Mouse (Mus musculus): ENCODE data around the gene Gm36079.
"Not testable (repeated sequence)": the region's sequence is repeated elsewhere in the genome, so short reads cannot be mapped to it uniquely, and the experiment has no call there.

The Gm36079 gene

DNA sequence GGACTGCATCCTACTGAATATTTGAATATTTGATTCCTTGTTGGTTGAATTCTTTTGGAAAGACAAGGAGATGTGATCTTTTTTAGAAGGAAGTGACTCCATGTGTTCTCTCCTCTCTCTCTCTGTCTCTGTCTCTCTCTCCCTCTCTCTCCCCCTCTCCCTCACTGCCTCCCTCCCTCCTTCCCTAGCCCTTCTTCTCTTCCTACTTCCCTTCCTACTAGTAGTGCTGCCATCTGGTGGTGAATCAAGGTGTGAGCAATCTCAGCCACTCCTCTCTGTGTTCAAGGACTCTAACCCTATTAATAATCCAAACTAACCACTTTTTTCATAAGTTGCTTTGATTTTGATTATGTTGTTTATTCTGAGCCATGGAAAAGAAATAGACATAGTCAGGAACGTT is 5.3 kb downstream of the Gm36079 start:
- not testable (repeated sequence) for DNase-seq (ENCODE audit: low spot score in 2 of 2)

DNA sequence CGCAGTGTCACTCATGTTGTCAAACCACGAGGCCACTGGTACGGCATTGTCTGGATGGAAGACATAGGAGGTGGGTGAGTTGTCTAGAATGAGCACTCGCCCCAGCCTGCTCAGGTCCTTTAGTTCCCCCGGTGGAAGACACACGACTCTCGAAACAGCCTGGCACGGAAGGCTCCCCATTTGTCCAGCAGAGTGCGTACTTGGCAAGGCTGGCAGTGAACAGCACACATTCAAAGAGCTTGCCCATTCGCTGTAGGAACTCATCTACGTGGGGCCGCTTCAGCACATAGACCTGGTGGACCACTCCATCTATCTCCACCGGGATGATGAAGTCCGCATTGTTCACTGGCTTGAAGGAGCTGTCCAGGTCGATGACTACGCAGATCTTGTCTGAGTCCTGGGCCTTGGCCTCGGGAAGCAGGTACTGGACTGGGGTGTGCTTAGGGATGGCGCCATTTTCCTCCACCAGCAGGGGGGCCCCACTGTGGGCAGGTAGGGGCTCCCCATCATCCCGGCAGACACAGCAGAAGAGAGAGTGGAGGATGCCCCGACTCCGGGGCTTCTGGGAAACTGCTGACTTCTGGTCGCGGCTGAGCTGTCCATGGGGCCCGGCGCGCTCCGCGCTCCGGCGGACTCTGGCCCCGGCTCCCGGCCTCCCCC is 11.3 kb downstream of the Gm36079 start:
- not testable (repeated sequence) for DNase-seq (ENCODE audit: low spot score in 2 of 2)

DNA sequence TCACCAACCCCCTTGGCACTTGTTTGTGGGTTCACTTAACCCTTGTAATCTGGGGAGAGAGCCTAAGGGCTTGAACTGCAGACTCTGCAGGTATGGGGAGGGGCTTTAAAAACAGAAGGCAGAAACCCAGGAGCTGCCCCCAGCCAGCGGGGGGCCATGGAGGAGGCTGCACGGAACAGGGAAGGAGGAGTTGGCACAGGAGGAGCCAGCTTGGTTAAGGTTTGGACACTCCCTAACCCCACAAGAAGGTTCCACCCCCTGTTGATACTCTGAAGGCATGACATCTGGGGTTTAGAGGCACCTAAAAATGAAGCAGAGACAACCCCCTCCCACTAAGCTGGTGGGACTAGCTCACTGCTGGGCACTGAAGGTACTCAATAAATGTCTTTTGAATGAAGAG is 12.8 kb downstream of the Gm36079 start:
- DNase-seq (ENCODE audit: low spot score in 2 of 2), result not testable (repeated sequence)

DNA sequence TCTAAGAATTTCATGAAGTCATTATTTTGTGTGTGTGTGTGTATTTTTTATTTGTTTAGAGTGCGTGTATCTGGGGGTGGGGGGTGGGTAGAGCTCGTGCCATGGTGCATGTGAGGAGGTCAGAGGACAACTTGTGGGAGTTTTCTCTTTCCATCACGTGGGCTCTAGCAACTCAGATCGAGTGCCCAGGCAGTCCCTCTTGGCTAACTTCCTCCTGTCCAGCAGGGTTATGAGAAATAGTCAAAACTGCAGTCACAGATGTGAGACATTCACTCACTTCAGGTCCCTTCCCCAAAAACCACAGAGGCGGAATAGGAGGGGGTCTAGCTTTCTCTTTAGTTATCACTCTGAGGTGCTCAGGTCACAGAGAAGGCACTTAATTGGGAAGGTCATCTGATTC is 13.3 kb downstream of the Gm36079 start:
- DNase-seq (ENCODE audit: low spot score in 2 of 2), result not testable (repeated sequence)

DNA sequence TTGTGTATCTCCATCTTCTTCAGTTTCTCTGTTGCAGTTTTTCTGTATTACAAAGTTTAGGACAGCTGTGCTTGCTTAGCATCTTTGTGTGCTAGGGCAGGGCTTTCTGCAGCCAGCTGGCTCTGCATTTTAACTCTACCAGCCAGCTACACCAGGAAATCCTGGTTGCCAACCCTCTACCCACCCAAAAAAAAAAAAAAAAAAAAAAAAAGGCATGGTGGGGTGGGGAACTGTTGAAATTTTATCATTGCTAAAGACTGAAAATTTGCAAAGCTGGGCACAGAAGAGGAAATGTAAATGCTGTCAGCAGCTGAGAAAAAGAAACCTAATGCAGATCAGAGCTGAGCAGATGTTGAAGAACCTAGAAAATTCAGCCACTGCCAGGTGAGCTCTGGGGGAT is 16.7 kb downstream of the Gm36079 start:
- not testable (repeated sequence) for DNase-seq (ENCODE audit: low spot score in 2 of 2)

DNA sequence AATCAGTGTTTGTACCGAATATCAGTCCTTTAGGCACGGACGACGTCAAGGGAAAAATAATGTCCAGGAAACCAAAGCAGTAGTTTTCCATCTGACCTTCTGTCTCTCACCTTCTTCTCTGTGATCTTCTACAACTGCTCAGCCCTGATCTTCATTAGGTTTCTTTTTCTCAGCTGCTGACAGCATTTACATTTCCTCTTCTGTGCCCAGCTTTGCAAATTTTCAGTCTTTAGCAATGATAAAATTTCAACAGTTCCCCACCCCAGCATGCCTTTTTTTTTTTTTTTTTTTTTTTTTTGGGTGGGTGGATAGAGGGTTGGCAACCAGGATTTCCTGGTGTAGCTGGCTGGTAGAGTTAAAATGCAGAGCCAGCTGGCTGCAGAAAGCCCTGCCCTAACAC is 27.6 kb downstream of the Gm36079 start:
- DNase-seq (ENCODE audit: low spot score in 2 of 2), result not testable (repeated sequence)

DNA sequence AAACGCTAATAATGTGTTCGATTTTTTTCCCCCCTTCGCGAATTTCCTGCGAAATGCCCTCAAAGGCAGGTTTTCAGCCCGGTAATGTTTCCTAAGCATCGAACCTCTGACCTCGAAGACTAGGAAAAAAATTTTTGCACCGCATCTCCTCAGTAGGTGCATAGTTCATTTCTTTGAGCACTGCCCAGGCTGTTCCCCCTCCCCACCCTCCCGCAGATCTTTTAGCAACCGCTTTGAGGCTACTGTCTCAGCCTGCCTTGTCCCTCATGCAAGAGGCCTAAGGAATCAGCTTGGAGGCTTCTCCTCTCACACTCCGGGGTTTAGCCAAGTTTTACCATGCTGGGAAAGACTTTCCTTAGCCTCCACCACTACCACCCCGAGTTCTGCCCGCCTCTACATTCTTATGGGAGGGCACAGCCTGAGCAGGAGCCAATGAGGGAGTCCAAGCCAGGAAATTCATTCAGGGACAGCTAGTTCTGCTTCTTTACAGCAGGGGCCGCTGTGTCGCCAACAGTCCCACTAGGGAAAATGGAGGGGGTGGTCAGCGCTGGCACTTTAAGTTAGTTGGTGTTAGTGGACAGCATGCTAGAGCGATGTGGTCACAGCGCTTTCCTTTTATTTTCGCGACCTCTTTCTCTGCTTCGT is 28.2 kb downstream of the Gm36079 start:
- not testable (repeated sequence) for DNase-seq (ENCODE audit: low spot score in 2 of 2)

DNA sequence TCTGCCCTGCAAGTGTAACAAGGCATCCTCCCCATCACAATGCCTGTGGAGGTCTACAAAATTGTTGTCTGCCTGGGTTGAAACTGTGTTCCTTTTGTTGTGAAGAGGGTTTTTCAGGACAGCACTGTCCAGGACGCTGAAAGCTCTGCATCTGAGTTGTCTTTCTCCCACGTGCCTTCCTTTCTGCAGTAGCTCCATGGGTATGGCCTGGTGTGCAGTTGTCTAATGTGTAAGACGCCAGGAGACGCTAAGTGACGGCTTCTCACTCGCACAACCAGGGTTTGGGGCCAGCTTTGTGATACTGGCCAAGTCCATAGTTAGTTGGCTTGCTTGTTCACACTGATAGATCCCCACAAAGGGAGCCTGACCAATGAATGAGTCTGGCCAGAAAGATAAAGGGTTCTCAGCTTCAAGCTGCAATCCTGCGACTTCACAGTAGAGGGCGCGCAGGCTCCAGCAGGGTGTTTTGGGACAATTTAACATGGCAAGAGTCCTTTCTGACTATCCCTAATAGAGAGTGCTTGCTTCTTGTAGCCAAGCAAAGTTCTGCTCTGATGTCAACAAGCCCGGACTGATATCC is 34.8 kb downstream of the Gm36079 start:
- not testable (repeated sequence) for DNase-seq (ENCODE audit: low spot score in 2 of 2)

DNA sequence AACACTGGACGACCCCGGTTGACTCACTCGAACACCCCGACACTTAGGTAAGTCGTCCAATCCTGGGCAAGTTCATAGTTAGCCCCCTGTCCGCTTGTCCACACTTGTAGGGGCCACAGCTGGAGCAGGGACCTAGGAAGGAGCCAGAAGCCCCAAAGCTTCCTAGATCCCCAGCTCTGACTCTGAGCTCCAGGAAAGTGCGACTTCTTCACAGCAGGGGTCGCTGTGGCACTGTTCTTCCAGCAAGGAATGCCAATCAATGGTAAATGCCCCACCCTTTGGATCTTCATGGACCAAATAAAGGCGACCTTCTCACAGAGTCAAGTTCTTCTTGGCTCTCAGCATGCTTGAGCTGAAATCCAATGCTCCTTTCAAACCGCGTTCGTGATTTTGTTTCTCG is 35.5 kb downstream of the Gm36079 start:
- not testable (repeated sequence) for DNase-seq (ENCODE audit: low spot score in 2 of 2)
